Mouse (Mus musculus) cerebellum, adult 9-11 months (tissue): ENCODE measurements around the gene Myh1.

Experiments
- DNase-seq: peaks from one replicate; pipeline ENCODE4 v3.0.0; 2022

Myh1 gene

DNA sequence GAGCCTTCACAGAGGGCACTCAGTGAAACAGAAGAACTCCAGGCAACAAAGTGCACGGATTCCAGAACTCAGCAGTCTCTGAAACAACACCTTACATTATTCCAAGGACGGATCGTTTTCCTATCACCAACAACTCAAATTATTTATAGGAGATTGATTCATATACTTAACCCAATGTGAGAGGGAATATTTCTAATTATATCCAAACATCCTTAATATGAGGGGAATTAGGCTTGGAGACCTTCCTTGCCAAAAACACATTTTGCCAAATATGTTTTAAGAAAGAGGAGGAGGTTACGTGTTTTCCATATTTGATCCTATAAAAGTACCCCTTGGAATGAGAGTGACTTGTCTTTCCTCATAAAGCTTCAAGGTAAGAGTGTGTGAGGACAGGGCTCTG, at the start of gene Myh1:
Gene Myh1, plus strand, starts transcription at position 301 of the 400 bp plus-strand sequence.
- no peak for DNase-seq

DNA sequence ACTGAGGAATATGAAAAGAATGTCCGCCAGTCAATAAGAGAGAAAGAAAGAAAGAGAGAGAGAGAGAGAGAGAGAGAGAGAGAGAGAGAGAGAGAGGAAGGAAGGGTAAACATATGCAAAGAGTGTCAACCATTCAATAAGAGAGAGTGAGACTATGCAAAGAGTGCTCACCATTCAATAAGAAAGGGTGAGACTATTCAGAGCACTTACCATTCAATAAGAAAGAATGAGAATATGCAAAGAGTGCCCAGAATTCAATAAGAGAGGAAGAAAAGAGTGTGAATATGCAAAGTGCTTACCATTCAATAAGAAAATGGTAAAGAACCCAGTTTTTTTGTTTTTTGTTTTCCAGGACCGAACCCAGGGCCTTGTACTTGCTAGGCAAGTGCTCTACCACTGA, 49.6 kb upstream of the Myh1 start:
- DNase-seq, result no peak

DNA sequence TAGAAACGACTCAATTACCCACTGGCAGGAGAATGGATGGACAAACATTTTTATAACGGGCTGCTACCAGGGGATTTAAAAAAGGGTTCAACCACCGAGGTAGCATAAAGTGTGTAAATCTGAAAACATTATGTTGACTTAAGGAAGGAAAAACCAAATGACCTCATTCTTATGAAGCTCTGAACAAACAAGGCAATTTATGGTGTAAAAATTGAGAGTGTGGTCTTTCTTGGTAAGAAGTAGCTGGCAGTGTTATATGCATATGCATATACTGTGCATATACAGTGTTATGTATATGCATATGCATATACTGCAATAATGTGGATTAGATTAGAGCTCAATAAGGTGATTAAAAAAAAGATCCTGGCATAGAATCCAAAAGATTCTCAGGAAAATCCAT, 48.7 kb upstream of the Myh1 start:
- DNase-seq, result no peak

DNA sequence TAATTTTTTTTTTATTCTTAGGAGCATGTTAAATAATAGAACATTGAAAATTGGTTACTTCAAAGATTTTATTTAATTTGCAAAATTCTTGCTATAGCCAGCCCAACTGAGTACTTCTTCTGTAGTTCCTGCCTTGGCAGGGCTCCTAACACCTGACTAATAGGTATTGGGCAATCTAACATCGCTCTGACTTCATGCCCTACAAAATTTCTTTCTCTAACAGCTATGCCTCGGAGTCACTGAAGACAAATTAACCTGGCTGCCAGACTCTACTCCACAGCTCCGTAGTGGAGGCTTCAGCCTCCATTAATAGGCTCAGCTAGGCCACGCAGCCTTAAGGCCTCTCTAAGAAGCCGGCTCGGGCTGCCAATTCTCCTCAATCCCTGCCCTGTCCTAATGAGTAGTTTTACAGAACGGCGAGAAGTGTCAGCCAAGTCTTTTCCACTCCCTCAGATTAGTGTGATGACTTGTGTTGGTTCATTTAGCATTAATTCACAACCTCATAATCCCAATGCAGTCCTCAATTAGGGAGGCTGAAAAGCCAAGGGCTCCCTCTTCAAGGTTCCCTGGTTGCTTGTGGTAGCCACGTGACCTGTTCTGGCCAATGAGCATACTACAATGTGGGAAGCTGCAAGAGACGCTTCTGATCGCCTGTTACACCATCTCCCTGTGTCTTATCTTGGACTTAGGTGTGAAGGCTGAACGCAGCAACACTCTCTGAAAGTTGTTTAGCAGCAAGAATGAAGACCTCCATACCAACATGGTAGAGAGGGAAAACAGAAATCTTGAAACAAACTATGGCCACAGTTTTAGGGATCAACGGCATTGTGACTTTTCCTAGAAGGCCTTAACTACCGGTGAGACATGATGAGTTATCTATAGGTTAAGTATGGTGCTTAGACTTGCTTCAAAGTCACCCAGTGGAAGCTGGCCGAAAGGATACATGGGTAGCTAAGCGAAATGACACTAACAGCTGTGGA, 47.9 kb upstream of the Myh1 start:
- no peak for DNase-seq

DNA sequence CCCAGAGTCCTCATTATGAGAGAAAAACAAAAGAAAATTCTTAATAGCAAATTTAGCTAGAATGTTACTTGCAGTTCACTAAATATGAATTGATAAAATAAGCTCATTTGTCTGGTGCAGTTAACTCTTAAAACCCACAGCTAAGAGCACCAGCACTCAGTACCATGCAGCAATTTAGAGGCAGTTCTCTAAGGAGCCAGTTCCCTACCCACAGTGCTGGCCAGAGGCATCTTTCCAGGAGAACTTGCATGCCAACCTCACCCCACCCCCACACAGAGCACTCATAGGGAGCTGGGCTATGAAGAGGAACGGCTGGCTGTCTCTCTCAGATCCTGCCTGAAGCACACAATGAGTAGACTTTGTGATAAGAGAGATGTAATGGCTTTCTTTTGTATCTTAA, 46.7 kb upstream of the Myh1 start:
- no peak for DNase-seq

DNA sequence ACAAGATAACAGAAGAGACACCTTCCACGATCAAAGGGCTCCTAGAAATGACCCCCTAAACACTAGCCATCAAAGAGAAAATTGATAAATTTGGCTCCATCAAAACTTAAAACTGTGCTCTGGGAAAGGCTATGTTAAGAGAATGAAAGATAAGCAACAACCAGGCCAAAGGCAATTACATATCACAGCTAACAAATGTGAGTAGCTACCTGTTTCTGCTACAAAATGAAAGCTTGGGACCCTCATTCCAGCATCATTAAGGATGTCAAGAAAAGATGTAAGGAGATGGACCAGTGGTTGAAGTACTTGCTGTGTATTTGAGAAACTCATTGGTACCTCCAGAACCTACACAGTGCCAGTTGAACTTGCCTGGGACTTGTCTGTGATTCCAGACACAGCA, 46.0 kb upstream of the Myh1 start:
- no peak for DNase-seq

DNA sequence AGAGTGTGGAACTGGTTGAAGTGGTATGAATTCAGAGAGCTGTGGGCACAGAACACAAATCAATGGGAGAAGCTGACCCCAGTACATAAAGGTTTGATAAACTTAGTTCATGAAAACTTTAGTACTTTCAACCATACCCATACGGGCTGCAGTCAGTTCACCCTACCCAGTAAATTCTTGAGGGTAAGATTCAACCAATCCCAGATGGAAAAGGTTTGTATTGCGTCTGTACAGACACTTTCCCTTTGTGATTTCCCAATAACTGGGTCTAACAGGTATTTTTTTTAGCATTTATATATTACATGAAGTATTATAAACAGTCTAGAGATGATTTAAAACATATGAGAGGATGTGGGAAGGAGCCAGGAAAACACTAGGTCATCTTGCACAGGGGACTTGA, 44.2 kb upstream of the Myh1 start:
- DNase-seq, result no peak

DNA sequence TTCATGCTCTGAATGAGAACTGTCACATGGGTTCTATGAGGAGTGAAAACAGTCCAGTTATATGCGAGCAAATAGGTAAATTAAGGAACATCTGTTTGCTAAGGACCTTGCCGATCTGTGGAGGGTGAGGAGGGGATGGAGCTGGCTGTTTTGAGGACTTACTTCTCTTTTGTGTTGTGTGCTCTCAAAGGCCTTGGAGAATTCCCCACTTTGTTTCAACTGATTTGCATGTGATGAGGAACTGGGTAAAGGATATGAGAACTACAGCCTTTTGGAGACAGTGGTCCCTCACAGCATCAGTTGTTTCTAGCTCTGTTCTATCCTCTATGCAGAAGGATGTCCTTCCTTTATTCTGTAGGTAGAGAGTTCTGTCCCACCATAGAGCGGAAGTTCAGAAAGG, 39.7 kb upstream of the Myh1 start:
- DNase-seq, result no peak

DNA sequence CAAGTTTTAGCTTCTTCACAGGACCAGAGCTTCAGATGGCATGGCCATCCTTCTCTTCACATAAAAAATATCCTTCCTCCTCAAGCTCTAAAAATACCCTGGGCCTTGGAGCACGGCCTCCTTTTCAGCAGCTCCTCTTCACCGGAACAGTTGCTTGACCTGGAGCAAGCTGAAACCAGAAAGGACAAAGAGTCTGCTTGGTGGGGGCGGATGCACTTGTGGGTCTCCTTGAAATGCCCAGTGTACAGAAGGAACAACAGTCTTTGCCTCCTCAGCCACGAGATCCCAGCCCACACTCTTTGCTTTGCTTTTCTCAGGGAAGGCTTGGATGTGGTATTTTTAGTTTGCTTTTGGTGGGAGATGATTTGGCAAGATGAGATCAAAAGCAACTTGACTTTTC, 36.2 kb upstream of the Myh1 start:
- DNase-seq, result no peak

DNA sequence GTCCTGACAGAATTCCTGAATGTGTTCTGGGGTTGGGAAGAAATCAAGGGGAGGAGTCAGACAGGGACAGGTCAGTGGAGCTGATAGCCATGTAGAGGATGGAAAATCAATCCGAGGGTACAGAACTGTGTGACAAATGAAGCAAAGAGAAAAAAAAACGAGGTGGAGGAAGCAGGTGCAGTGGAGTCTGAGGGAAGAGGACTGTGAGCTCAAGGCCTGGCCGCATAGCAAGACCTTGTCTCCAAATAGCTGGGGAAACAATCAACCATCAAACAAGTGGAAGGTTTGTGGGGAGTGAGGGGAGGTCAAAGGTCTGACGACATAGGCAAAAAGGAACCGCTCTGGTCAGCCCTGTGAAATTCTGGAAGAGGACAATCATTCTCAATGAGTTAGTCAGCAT, 35.0 kb upstream of the Myh1 start:
- no peak for DNase-seq

DNA sequence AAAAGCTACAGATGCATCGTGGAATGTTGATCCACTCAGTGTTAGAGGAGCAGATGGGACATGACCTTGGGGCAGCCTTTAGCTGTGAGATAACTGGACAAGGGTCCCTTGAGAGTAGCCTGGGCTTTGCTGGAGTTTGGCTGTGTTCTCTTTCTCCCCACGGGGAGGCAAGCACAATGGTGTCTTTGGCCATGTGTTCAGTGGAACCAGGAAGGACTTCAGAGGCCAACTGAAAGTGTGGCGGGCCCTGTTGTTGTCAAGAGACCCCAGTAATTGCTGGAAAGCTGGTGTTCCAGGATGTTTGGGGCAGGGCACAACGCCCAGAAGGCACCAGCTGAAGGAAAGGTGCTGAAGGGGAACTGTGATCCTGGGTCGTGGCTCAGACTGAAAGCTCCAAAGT, 30.6 kb upstream of the Myh1 start:
- DNase-seq, result no peak

DNA sequence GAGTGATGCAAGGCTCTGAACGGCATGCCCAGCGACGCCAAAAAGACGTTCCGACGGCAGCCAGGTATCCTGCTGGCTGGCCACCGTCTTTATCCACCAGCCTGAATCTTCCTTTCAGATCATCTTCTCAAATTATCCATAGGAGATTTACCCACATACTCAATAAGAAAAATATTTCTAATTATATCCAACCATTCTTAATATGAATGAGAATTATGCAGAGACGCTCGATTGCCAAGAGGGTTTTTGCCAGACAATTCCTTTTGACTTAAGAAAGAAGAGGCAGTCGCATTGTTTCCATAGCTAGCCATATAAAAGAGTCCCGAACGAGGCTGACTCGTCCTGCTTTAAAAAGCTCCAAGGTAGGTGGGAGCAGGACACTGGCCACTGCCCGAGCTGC, 29.1 kb upstream of the Myh1 start, which contains the start of gene Myh2:
Gene Myh2, plus strand, starts transcription at position 301 of the 400 bp plus-strand sequence.
- no peak for DNase-seq

DNA sequence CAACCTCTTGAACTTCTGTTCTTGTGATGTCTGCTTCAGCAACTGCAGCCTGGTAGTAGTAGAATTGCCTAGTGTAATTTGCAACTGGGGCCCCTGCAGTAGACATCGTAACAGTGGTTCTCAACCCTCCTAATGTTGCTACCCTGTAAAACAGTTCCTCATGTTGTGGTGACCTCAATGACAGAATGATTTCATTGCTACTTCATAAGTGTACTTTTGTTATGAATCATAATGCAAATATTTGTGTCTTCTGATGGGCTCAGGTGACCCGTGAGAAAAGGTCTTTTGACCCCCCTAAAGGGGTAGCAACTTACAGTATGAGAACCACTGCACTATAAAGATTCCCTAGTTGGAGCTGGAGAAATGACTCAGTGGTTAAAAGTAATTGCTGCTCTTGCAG, 27.4 kb upstream of the Myh1 start:
- no peak for DNase-seq

DNA sequence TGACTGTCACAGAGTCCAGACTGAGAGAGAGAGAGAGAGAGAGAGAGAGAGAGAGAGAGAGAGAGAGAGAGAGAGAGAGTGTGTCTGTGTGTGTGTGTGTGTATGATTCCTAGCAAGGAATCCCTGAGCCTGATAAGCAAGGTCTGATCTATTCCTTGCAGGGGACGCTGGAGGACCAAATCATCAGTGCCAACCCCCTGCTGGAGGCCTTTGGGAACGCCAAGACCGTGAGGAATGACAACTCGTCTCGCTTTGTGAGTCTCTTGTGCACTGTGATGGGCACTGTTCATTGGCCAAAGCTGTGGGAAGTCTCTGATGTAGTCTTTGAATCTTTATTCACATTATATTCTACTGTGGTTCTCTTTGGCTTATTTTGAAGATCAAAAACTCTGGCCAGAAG, 23.5 kb upstream of the Myh1 start:
- DNase-seq, result no peak

DNA sequence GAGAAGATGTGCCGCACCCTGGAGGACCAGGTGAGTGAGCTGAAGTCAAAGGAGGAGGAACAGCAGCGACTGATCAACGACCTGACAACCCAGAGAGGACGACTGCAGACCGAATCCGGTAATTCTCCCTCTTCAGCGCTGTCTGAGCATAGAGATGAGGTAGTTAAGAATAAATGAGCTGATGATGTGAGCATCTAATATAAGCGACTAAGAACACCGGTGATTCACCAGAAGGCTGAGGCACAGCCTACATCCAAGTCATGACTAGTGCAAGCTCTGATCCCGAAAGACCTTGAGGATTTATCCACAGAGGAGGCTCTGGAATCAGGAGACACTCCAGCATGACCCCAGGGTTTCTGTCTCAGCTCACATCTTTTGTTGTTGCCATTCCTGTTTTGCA, 9.5 kb upstream of the Myh1 start:
- DNase-seq, result no peak

DNA sequence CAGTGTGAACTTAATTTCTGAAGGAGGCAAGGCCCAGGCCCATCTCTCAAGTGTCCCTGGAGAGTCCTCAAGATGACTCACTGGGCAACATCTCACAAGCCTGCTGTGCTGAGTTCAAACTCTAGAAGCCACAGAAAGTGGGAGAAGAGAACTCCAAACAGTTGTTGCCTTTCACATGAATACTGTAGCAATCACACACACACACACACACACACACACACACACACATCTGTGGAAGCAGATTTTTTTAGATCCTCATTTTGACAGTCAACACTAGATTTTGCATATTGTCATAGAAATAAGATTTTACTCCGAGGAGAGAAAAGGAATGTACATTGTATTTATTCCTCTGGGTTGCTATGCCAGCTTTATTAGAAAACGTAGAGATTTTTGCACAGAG, 9.0 kb upstream of the Myh1 start:
- DNase-seq, result no peak

DNA sequence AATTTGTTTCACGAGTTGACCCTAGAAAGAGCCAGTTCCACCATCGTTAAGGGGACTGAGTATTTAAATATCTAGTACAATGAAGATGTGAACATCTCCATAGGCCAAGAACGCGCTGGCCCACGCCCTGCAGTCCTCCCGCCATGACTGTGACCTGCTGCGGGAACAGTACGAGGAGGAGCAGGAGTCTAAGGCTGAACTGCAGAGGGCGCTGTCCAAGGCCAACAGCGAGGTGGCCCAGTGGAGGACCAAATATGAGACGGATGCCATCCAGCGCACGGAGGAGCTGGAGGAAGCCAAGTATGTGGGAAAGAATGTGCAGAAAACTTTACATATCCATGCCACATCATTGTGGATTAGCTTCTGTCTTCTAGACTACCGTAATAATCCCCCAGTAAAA, 8.4 kb upstream of the Myh1 start:
- DNase-seq, result no peak

DNA sequence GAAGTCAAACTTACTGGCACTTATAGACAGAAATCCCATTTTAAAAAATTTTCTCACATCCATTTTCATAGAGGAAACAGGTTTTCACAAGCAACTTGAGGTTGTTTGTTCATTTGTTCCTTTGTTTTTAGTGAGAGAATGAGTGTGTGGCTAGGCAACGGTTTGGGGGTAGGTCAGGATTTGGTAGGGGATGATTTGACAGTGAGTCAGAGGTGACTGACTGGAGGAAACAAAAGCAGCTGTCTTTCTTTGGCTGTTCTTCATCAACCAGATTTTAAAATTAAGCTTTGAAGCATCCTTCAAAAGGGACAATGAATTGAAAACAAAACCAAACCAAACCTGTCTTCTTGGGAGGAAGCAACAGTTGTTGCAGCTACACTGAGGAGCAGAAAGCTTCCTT, 531 bp upstream of the Myh1 start:
- no peak for DNase-seq

DNA sequence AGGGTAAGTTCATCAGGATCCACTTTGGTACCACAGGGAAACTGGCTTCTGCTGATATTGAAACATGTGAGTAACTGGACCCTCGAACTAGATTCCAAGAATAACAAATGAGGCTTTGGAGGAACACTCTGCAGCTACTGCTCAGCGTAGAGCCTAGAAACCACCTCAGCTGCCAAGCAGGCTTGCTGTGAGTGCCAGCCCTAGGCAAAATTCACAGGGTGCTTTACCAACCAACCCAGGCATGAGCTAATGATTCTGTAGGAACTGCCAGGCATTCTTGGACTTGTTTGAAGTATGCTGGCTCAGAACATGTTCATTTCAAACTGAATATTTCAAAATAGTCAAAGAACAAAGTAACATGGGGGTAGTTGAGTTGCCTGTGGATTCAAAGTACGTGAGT, 4.9 kb downstream of the Myh1 start:
- no peak for DNase-seq

DNA sequence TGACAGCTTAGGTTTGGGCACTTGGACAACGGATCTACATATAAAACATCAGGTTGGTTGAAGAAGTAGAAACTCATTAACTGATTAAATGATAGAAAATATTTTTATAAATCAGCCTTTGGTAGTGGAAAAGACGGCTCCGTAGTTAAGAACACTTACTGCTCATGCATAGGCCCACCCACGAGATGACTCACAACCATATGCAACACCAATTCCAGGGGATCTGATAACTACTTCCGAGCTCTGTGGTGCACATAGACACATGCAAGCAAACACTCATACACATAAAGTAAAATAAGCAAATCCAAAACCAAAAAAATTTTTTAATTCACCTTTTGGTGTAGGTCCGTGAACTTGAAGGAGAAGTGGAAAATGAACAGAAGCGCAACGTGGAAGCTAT, 22.0 kb downstream of the Myh1 start:
- no peak for DNase-seq

DNA sequence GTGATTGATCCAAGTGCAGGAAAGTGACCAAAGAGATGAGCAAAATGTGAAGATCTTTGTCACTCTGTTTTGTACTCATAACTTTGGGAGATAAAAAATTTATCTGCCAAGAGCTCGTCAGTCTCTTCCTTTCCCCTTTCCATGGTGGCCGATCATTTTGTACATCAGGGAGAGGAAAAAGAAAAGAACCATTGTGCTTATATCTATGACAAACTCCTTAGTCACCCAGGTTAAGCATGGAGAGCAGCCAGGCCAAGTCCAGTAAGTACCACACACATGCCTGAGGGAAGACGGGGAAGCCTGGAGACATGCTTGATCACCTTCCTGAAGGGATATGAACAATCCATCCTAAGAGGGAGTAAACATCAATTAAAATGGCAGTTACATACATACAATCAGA, 24.6 kb downstream of the Myh1 start:
- no peak for DNase-seq

DNA sequence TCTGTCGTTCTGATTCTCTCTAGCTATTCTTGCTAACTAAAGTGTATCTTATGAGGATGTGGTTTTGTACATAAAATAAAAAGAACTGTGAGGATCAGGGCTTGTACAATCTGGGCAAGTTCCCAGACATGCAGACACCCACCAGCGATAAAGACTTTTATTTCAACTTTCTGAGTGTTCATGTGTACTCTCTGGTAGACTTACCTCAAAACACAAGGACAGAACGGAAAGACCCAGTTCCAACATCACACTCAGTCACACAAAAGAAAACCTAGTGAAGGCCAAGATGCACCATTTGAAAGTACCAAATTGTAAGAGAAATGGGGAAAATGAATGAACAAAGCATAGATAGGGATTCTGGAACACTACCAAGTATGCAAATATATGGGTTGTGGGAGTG, 28.9 kb downstream of the Myh1 start:
- no peak for DNase-seq

DNA sequence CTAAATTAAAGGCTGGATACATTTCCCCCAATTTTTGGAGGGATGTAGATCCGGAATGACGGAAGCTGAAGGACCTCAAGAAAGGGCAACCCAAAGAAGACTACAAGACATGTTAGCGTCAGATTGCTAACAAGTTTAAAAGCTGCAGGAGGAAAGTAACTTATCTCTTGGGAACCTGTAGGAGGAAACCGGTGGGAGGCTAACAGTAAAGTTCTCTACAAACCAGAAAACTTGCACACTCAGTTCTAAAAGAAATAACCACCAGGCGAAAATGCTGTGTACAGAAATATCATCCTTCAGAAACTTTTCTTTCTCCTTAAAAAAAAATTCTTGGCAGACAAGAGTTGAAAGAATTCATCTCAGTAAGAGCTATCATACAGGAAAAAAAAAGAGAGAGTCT, 29.3 kb downstream of the Myh1 start:
- no peak for DNase-seq

DNA sequence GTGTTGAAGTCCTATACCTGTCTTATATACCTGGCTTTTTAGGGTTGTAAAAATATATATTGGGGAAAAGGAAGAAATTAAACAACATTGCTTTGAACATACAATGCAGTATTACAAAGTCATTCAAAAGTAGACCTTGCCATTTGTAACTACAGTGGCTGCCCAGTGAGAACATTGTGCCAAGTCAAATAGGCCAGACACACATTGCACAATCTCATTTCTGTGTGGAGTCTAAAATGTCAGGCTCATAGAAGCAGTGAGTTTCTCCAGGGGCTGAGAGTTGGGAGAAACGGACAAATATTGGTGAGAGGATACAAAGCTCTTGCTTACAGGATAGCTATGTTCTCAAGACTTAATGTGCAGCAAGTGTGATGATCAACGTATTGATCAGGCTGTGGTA, 30.1 kb downstream of the Myh1 start:
- no peak for DNase-seq
